Mouse (Mus musculus) spleen, adult 2 months (tissue): ENCODE measurements around the gene Gna12.
A peak's percentile ranks its signal among the peaks of the same experiment; 100 is the strongest.

ENCODE experiments used
- CTCF ChIP-seq: fragments of 200-500 bp; IDR thresholded peaks from 2 replicates; pipeline ENCODE4 v1.5.1; 2011; ENCODE audit warnings: mild to moderate bottlenecking, inconsistent platforms; ENCODE audit not compliant: insufficient read depth, insufficient read length, insufficient replicate concordance; ENCODE audit errors: extremely low read depth
- POLR2A ChIP-seq: fragments of 200-500 bp; IDR thresholded peaks from 2 replicates; pipeline ENCODE4 v1.6.1; 2011; ENCODE audit warnings: low read depth, low read length, inconsistent platforms

DNA sequence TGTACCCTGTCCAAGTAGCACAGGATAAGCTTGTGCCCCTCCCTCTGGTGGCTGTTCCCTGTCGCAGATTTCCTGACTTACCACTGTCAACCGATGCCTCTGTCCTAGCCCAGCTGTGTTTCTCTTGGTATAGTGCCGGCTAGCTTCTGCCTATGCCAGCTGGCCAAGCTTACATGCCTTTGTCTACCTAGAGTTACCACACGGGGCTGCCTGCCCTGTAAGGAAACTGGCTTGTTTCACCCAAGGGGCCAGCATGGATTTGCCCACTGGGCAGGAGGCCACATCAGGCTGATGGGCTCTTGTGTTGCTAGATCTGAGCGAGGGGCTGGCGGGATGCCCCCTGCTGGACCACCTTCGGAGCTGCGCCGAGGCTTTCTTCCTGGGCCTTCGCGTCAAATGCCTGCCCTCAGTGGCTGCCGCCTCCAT, 86.5 kb downstream of the Gna12 start:
- TF ChIP-seq CTCF (peak; percentile 30; the same call in 1 of the 2 replicates), POLR2A (no peak)
